Mouse (Mus musculus): Measurements from ENCODE around the gene Efna1.

GRCm38 (mm10) chr3:89296761-89297396 lies 15.9 kb upstream of the Efna1 start:
- TF ChIP-seq POLR2A (IDR thresholded peaks at IDR 0.05; ENCODE audit: borderline replicate concordance, extremely low read depth, low read depth, low read length) (no peak), CTCF (IDR thresholded peaks at IDR 0.05; ENCODE audit: insufficient read depth, low read length) (no peak)
